Mouse (Mus musculus) kidney, postnatal 0 days (tissue): ENCODE results near the gene Sucla2. TPM values are rescaled to one million over a fixed set of nuclear protein-coding genes. Genes with fewer than 3 reads are reported as not detected.

Experiments
- ATAC-seq: fragments of 200-750 bp; cut with Nextera tagmentation; replicated peaks from 2 replicates; pipeline ENCODE4 v1.8.0; 2017; ENCODE audit warnings: low read depth, moderate number of reproducible peaks, moderate TSS enrichment, moderate library complexity; ENCODE audit not compliant: low FRiP score
- DNase-seq: peaks from one replicate; pipeline ENCODE4 v3.0.0-alpha.2; 2016; ENCODE audit warnings: low spot score
- H3K27ac ChIP-seq: fragments of 300-500 bp; sonication (generic); 2 replicates; pipeline ENCODE4 v1.5.1; 2014; ENCODE audit warnings: mild to moderate bottlenecking
- H3K27me3 ChIP-seq: fragments of 300-500 bp; sonication (generic); 2 replicates; pipeline ENCODE4 v1.6.1; 2014; ENCODE audit warnings: low read length, mixed read lengths; ENCODE audit not compliant: insufficient read depth
- H3K36me3 ChIP-seq: fragments of 300-500 bp; sonication (generic); 2 replicates; pipeline ENCODE4 v1.6.1; 2014; ENCODE audit warnings: low read length, mixed read lengths; ENCODE audit not compliant: insufficient read depth
- H3K4me1 ChIP-seq: fragments of 300-500 bp; sonication (generic); replicated peaks from 2 replicates; pipeline ENCODE4 v1.6.1; 2014; ENCODE audit warnings: antibody characterized with exemption, low read length, mixed read lengths; ENCODE audit not compliant: insufficient read depth
- H3K4me2 ChIP-seq: fragments of 300-500 bp; sonication (generic); 2 replicates; pipeline ENCODE4 v1.6.1; 2014; ENCODE audit warnings: mild to moderate bottlenecking, low read length, moderate library complexity, mixed read lengths
- H3K4me3 ChIP-seq: fragments of 300-500 bp; sonication (generic); replicated peaks from 2 replicates; pipeline ENCODE4 v1.5.1; 2014; ENCODE audit warnings: low read depth, low read length
- H3K9ac ChIP-seq: fragments of 300-500 bp; sonication (generic); 2 replicates; pipeline ENCODE4 v1.6.1; 2014; ENCODE audit warnings: low read depth, low read length
- H3K9me3 ChIP-seq: fragments of 300-500 bp; sonication (generic); replicated peaks from 2 replicates; pipeline ENCODE4 v1.6.1; 2016; ENCODE audit warnings: low read length, inconsistent platforms, mixed read lengths
- CTCF ChIP-seq: IDR thresholded peaks from 2 replicates; pipeline ENCODE4 v1.5.1; 2016; ENCODE audit warnings: antibody characterized with exemption, low read depth, mild to moderate bottlenecking, moderate library complexity
- WGBS: fragments of 180-500 bp; shearing (Covaris S2); extraction: QIAGEN DNeasy Blood & Tissue Kit; methylation state at CpG from one replicate; pipeline ENCODE4 v1.1.7; 2014; 5-methylcytosine and 5-hydroxymethylcytosine counted together
- polyA plus RNA-seq: library from polyadenylated mRNA; unstranded; fragments of >200 nt; fragmentation: Nextera tagmentation; extraction: Ambion mirVana; gene quantifications from 2 replicates; pipeline ENCODE4 v1.2.1, GENCODE M21; 2015

Sucla2 gene
- polyA plus RNA-seq, 1 experiment from 2014 or later: 172 TPM

DNA sequence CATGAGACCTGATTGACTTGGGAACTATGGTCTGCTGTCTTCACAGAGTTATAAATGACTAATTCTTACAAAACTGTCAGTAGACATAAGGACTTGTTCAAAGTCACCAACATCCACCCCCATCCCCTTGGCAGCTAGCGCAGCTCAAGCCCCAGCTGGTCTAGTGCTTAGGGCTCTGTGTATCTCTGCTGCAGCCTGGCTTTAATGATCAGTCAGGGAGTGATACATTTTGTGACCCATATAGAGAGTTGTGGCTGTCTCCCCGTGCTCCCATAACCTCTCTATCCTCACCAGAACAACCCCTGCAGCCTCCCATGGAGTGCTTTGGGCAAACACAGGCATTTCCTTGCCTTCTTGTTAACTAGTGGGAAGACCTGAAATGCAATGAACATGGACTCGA lies 95.8 kb downstream of the Sucla2 start:
- Histone ChIP-seq H3K9me3 (no peaks in the 10 kb centered on the region), H3K9ac (no peak overlapping the region), H3K4me1 (no peaks in the 10 kb centered on the region), H3K4me3 (no peak overlapping the region), H3K36me3 (no peaks in the 10 kb centered on the region), H3K4me2 (no peak overlapping the region), H3K27me3 (no peaks in the 10 kb centered on the region), H3K27ac (no peak overlapping the region)
- DNase-seq (no peak), ATAC-seq (no peak)
- WGBS: 78% methylated on average over 3 of the region's 3 CpGs
- no peak for TF ChIP-seq CTCF

DNA sequence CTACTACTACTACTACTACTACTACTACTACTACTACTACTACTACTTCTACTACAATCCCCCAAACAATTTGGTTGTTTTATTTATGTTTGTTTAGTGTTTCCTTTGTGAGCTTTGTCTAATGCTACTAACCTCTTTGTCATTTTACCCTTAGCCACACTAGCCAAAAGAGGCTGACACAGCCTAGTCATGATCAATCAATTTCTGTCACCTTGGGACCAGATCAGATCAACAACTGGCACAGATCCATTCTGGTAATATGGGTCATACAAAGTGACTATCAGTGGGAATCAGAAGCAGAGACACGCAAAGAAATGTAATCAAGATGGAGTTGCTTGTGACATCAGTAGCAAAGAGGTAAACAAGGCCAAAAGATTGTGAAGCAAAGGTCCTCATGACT lies 97.9 kb downstream of the Sucla2 start:
- no peaks in the 10 kb centered on the region for H3K4me1 ChIP-seq
- H3K36me3 ChIP-seq: no peaks in the 10 kb centered on the region
- no peak overlapping the region for H3K4me2 ChIP-seq
- H3K27ac ChIP-seq: no peak overlapping the region
- H3K9ac ChIP-seq: no peak overlapping the region
- 88% methylated on average over 1 of the region's 1 CpGs for WGBS
- ATAC-seq (no peak), DNase-seq (no peak)
- no peak overlapping the region for H3K4me3 ChIP-seq
- H3K9me3 ChIP-seq: no peaks in the 10 kb centered on the region
- no peak for TF ChIP-seq CTCF
- no peaks in the 10 kb centered on the region for H3K27me3 ChIP-seq

DNA sequence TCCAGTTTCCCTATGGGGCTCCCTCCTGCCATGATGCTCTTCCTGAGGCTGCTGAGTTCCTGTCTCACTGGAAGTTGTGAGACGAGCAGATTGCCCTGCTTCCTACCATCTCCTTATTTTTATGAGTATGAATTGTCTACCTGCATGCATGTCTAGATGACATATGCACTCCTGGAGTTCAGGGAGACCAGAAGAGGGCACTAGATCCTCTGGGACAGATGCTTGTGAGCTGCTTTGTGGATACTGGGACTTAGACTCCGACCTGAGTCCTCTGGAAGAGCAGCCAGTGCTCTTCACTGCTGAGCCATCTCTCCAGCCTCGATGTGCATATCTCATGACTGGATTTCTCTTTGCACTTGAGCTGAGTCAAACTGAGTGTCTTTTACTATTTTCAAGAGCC lies 100.3 kb downstream of the Sucla2 start:
- peak; percentile 46; the same call in 1 of the 2 replicates for TF ChIP-seq CTCF
- Histone ChIP-seq H3K9me3 (no peaks in the 10 kb centered on the region), H3K4me2 (no peak overlapping the region), H3K4me1 (no peaks in the 10 kb centered on the region), H3K4me3 (no peak overlapping the region), H3K36me3 (no peaks in the 10 kb centered on the region), H3K9ac (no peak overlapping the region), H3K27ac (no peak overlapping the region), H3K27me3 (no peaks in the 10 kb centered on the region)
- DNase-seq: no peak
- ATAC-seq: no peak
- 71% methylated on average over 3 of the region's 3 CpGs for WGBS

DNA sequence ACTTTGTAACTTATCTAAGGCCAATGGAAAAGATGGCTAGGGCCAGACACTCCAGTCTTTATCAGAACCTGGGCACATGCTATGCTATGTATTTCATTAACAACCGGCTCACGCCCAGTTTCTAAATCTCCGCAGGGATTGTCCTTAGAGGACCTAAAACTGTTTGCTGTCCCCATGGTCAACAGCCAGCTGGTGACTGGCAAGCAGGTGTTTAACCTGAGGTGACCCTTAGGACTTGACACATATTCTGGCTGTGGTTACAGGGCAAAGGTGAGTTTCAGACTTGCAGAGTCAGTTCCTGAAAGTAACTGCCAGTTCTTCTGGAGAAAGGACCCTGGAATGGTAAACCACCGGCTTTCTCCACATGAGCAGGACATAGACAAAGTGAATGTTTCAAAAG lies 106.4 kb downstream of the Sucla2 start:
- H3K27ac ChIP-seq: no peak overlapping the region
- no peaks in the 10 kb centered on the region for H3K36me3 ChIP-seq
- H3K4me2 ChIP-seq: no peak overlapping the region
- no peak for TF ChIP-seq CTCF
- no peak overlapping the region for H3K4me3 ChIP-seq
- no peaks in the 10 kb centered on the region for H3K27me3 ChIP-seq
- no peaks in the 10 kb centered on the region for H3K4me1 ChIP-seq
- 83% methylated on average over 4 of the region's 4 CpGs for WGBS
- DNase-seq: no peak
- H3K9me3 ChIP-seq: no peaks in the 10 kb centered on the region
- ATAC-seq: no peak
- H3K9ac ChIP-seq: no peak overlapping the region

DNA sequence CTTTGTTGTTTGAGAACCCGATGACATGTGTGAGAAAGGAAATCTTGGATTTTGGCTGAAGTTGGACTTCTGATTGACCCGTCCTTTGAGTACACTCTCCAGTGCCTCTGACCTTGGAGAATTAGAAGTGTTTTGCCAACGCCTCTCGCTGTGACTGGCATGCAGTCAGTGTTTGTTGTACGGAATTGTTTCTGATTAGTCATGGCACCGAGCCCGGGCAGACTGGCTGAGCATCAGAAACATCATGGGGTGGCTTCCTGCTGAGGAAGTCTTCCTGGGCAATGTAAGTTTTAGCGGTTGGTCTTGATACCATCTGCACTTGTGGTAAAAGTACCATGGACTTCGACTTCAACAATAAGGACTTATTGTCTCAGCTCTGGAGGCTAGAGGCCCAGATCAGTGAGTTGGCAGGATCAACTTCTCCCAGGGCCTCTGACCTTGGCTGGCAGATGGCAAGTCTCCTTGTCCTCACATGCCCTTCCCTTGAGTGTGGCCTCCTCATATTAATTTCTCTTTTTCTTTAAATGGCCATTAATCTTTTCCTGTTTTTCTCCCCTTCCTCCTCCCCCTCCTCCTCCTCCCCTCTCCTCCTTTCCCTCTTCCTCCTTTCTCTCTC lies 107.6 kb downstream of the Sucla2 start:
- Histone ChIP-seq H3K4me3 (no peak overlapping the region), H3K9ac (no peak overlapping the region), H3K4me2 (no peak overlapping the region), H3K27ac (no peak overlapping the region), H3K36me3 (no peaks in the 10 kb centered on the region), H3K9me3 (no peaks in the 10 kb centered on the region), H3K27me3 (no peaks in the 10 kb centered on the region), H3K4me1 (no peaks in the 10 kb centered on the region)
- no peak for TF ChIP-seq CTCF
- ATAC-seq (no peak), DNase-seq (no peak)
- 77% methylated on average over 9 of the region's 9 CpGs for WGBS

DNA sequence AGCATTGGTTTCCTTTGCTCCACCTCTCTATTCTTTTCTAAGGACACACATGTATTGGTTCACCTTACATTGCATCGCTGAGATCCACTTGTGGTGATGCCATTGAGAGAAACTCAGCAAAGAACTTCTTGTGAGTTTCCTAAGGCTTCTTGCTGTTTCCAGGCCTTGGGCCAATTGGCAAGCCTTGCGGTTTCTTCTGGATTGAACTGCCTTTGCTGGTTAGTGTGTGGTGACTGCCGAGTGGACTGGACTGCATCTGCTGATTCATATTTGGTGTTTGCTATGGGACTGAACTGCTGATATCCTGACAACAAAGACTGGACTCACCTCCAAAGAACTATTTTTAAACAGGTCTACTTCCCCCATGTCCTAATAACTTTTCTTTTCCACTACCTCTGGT lies 109.2 kb downstream of the Sucla2 start:
- TF ChIP-seq CTCF: no peak
- Histone ChIP-seq H3K9ac (no peak overlapping the region), H3K27ac (no peak overlapping the region), H3K9me3 (no peaks in the 10 kb centered on the region), H3K4me1 (no peaks in the 10 kb centered on the region), H3K36me3 (no peaks in the 10 kb centered on the region), H3K4me2 (no peak overlapping the region), H3K27me3 (no peaks in the 10 kb centered on the region), H3K4me3 (no peak overlapping the region)
- DNase-seq (no peak), ATAC-seq (no peak)
- 95% methylated on average over 3 of the region's 3 CpGs for whole genome bisulfite sequencing

DNA sequence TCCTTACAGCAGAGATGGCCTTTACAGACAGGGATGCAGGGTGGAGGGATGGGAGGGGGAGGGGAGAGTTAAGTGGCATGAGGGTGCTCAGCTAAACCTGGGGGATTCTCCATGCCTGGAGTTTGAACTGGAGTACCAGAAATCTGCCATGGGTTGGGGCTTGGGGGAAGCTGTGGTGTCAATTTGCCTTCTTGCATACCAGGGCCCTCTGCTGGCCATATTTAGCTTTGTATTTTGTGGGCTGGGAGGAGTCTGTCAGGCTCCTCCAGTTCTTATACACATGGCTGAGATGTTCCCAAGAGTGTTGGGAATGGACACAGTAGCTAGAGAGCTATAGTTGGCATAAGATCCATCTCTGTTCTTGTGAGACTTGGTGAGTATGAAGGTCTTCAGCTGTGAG lies 112.3 kb downstream of the Sucla2 start:
- Histone ChIP-seq H3K27ac (no peak overlapping the region), H3K4me3 (no peak overlapping the region), H3K9me3 (no peaks in the 10 kb centered on the region), H3K4me2 (no peak overlapping the region), H3K4me1 (no peaks in the 10 kb centered on the region), H3K9ac (no peak overlapping the region), H3K36me3 (no peaks in the 10 kb centered on the region), H3K27me3 (no peaks in the 10 kb centered on the region)
- no peak for ATAC-seq
- TF ChIP-seq CTCF: peak; percentile 45
- no peak for DNase-seq

Other genes with a start within 250 kb of the Sucla2 start
- gene Rb1, start 199.5 kb upstream of the Sucla2 start, polyA plus RNA-seq: 21.9 and 26.6 TPM in 2 replicates
- gene Itm2b, start 140.0 kb upstream of the Sucla2 start, polyA plus RNA-seq: 1,975 and 1,980 TPM in 2 replicates
- 66.5 and 70.2 TPM in 2 replicates for gene Med4, start 15.3 kb upstream of the Sucla2 start, polyA plus RNA-seq
- gene Nudt15, start 22.9 kb downstream of the Sucla2 start, polyA plus RNA-seq: 7.9 and 8.9 TPM in 2 replicates
- gene Gm21750, start 135.9 kb downstream of the Sucla2 start, polyA plus RNA-seq: not detected in 2 replicates